Mouse (Mus musculus) left cerebral cortex, adult 2 months (tissue): ENCODE results near the gene Serinc3. TPM values are rescaled to one million over a fixed set of nuclear protein-coding genes. Genes with fewer than 3 reads are reported as not detected.
"Not testable (repeated sequence)": the region's sequence is repeated elsewhere in the genome, so short reads cannot be mapped to it uniquely, and the experiment has no call there.

ENCODE experiments used
- DNase-seq, 2 experiments: peaks; one replicate each; pipeline ENCODE4 v3.0.0; 2021 to 2022; ENCODE audit warnings: low spot score in 2 of 2, mixed read lengths in 1 of 2; ENCODE audit errors: extremely low spot score in 1 of 2
- H3K27ac ChIP-seq: fragments of 200-600 bp; 2 replicates; pipeline ENCODE4 v1.8.1; 2022
- H3K4me3 ChIP-seq: fragments of 200-600 bp; 2 replicates; pipeline ENCODE4 v1.8.1; 2022
- CTCF ChIP-seq: fragments of 200-600 bp; IDR thresholded peaks from 2 replicates; pipeline ENCODE4 v1.8.1; 2022; ENCODE audit warnings: antibody characterized with exemption, mild to moderate bottlenecking, moderate library complexity
- intact Hi-C: fragments of 180-260 bp; cut with DNase I; formaldehyde crosslinking; loops from one replicate; pipeline ENCODE4 v1.15.1; 2025
- long read RNA-seq, 2 experiments: library from polyadenylated mRNA; stranded (forward); transcript quantifications; one replicate each; pipeline ENCODE4 v2.0.0; 2021; ENCODE audit warnings: borderline mapping rate in 2 of 2
- total RNA-seq, 2 experiments: library from RNA; stranded (reverse); gene quantifications; 2 replicates each; pipeline ENCODE4 v1.2.3; 2021

Serinc3 gene
- 100 to 1,000 TPM; 213 to 234 TPM for total RNA-seq
- long read RNA-seq, experiment 1, transcript Serinc3-201 (10 exons, 3,683 nt): major isoform, 245 of 270 reads
- long read RNA-seq, experiment 1, partial matches to known transcripts: 20 of 270 reads
- long read RNA-seq, experiment 1, other reads (novel, unspliced or antisense): 5 of 270 reads
- long read RNA-seq, experiment 2, transcript Serinc3-201 (10 exons, 3,683 nt): major isoform, 150 of 167 reads
- long read RNA-seq, experiment 2, partial matches to known transcripts: 9 of 167 reads
- long read RNA-seq, experiment 2, other reads (novel, unspliced or antisense): 8 of 167 reads

- Histone ChIP-seq H3K4me3 (peak within 1 kb of the TSS; percentile 86), H3K27ac (peak within 1 kb of the TSS; percentile 98)
- peak; percentile 54 for TF ChIP-seq CTCF
- peak; percentile 97 to 99 for DNase-seq
- intact Hi-C loops: loop anchor here (2.0 kb wide), 1 partner anchor 74 kb away; no protein-coding TSS in a partner anchor
These were observed at the start of gene Serinc3 for GRCm38 (mm10) chr2:163644575-163645385. TSS of gene Serinc3 (minus strand) at chr2:163645131.

GRCm38 (mm10) chr2:163693716-163694314 is 48.9 kb upstream of the Serinc3 start:
- Histone ChIP-seq H3K4me3 (0 out of 2 replicates have a peak overlapping the region, but pooled peaks have one; percentile 9), H3K27ac (peak overlapping the region; percentile 56)
- no peak for DNase-seq
- TF ChIP-seq CTCF: no peak
- intact Hi-C loops: no loop called here

- intact Hi-C loops: no loop called here
- TF ChIP-seq CTCF: no peak
- DNase-seq: no peak
- no peak overlapping the region for H3K4me3 ChIP-seq
- H3K27ac ChIP-seq: peak overlapping the region; percentile 56
These were observed 48.1 kb upstream of the Serinc3 start for GRCm38 (mm10) chr2:163692873-163693612.

- intact Hi-C loops: no loop called here
- no peak for TF ChIP-seq CTCF
- Histone ChIP-seq H3K27ac (no peak overlapping the region), H3K4me3 (no peak overlapping the region)
- no peak for DNase-seq
These were observed 47.1 kb upstream of the Serinc3 start for GRCm38 (mm10) chr2:163691846-163692605.

GRCm38 (mm10) chr2:163690409-163691304 is 45.7 kb upstream of the Serinc3 start:
- intact Hi-C loops: no loop called here
- H3K4me3 ChIP-seq: no peak overlapping the region
- peak overlapping the region; percentile 6; the same call in 1 of the 2 replicates for H3K27ac ChIP-seq
- DNase-seq: no peak
- TF ChIP-seq CTCF: no peak

- Histone ChIP-seq H3K27ac (peak overlapping the region; percentile 25), H3K4me3 (no peak overlapping the region)
- no peak for TF ChIP-seq CTCF
- intact Hi-C loops: no loop called here
- DNase-seq: no peak
These were observed 44.8 kb upstream of the Serinc3 start for GRCm38 (mm10) chr2:163689771-163690170.

GRCm38 (mm10) chr2:163688377-163688776 is 43.4 kb upstream of the Serinc3 start:
- DNase-seq, H3K4me3 ChIP-seq, H3K27ac ChIP-seq, intact Hi-C loops: not testable (repeated sequence)

GRCm38 (mm10) chr2:163686886-163687285 is 42.0 kb upstream of the Serinc3 start:
- intact Hi-C loops: no loop called here

GRCm38 (mm10) chr2:163686233-163686632 is 41.3 kb upstream of the Serinc3 start:
- no peak for DNase-seq
- H3K4me3 ChIP-seq: no peak overlapping the region
- intact Hi-C loops: no loop called here
- TF ChIP-seq CTCF: no peak
- H3K27ac ChIP-seq: peak overlapping the region; percentile 91

More at GRCm38 (mm10) chr2:163686886-163687285, 42.0 kb upstream of the Serinc3 start:
- Histone ChIP-seq H3K4me3 (no peak overlapping the region), H3K27ac (peak overlapping the region; percentile 91)
- no peak for DNase-seq
- TF ChIP-seq CTCF: no peak

GRCm38 (mm10) chr2:163685761-163686200 is 40.9 kb upstream of the Serinc3 start:
- no peak; the same call in 1 of the 2 replicates for TF ChIP-seq CTCF
- DNase-seq: peak; percentile 54 to 56
- peak overlapping the region; percentile 91 for H3K27ac ChIP-seq
- intact Hi-C loops: loop anchor here (1.0 to 2.0 kb wide), 2 partner anchors 10 to 33 kb away; no protein-coding TSS in a partner anchor
- H3K4me3 ChIP-seq: no peak overlapping the region
